Mouse (Mus musculus): ENCODE data around the gene Gskip. TPM values are rescaled to one million over a fixed set of nuclear protein-coding genes. Genes with fewer than 3 reads are reported as not detected.

The Gskip gene
- total RNA-seq, 2 experiments from 2014 or later: 2.7 to 5.0 TPM

GRCm38 (mm10) chr12:105720196-105720595 lies 35.6 kb downstream of the Gskip start:
- no peak for ATAC-seq (replicated peaks; ENCODE audit: low FRiP score, poor library complexity, severe bottlenecking)

GRCm38 (mm10) chr12:105721452-105722132 lies 37.0 kb downstream of the Gskip start:
- no peak for ATAC-seq (replicated peaks; ENCODE audit: low FRiP score, poor library complexity, severe bottlenecking)

GRCm38 (mm10) chr12:105722657-105723056 lies 38.0 kb downstream of the Gskip start:
- peak; percentile 61; the same call in 1 of the 2 replicates for ATAC-seq (replicated peaks; ENCODE audit: low FRiP score, poor library complexity, severe bottlenecking)

- ATAC-seq (replicated peaks; ENCODE audit: low FRiP score, poor library complexity, severe bottlenecking): no peak
Observed at GRCm38 (mm10) chr12:105724616-105725015, 40.0 kb downstream of the Gskip start.

GRCm38 (mm10) chr12:105725736-105726135 lies 41.1 kb downstream of the Gskip start:
- no peak for ATAC-seq (replicated peaks; ENCODE audit: low FRiP score, poor library complexity, severe bottlenecking)

- ATAC-seq (replicated peaks; ENCODE audit: low FRiP score, poor library complexity, severe bottlenecking): peak; percentile 78
Observed at GRCm38 (mm10) chr12:105727268-105727667, 42.6 kb downstream of the Gskip start.

- peak; percentile 48; the same call in 1 of the 2 replicates for ATAC-seq (replicated peaks; ENCODE audit: low FRiP score, poor library complexity, severe bottlenecking)
Observed at GRCm38 (mm10) chr12:105727964-105728363, 43.3 kb downstream of the Gskip start.

- ATAC-seq (replicated peaks; ENCODE audit: low FRiP score, poor library complexity, severe bottlenecking): no peak
Observed at GRCm38 (mm10) chr12:105730851-105731460, 46.3 kb downstream of the Gskip start.

GRCm38 (mm10) chr12:105733370-105734159 lies 48.9 kb downstream of the Gskip start:
- ATAC-seq (replicated peaks; ENCODE audit: low FRiP score, poor library complexity, severe bottlenecking): no peak

GRCm38 (mm10) chr12:105735226-105735888 lies 50.7 kb downstream of the Gskip start:
- no peak for ATAC-seq (replicated peaks; ENCODE audit: low FRiP score, poor library complexity, severe bottlenecking)

- no peak for ATAC-seq (replicated peaks; ENCODE audit: low FRiP score, poor library complexity, severe bottlenecking)
Observed at GRCm38 (mm10) chr12:105735889-105736251, 51.2 kb downstream of the Gskip start.

- no peak for ATAC-seq (replicated peaks; ENCODE audit: low FRiP score, poor library complexity, severe bottlenecking)
Observed at GRCm38 (mm10) chr12:105738316-105739096, 53.9 kb downstream of the Gskip start.

GRCm38 (mm10) chr12:105739656-105740055 lies 55.0 kb downstream of the Gskip start:
- ATAC-seq (replicated peaks; ENCODE audit: low FRiP score, poor library complexity, severe bottlenecking): no peak

GRCm38 (mm10) chr12:105748114-105748513 lies 63.5 kb downstream of the Gskip start:
- ATAC-seq (replicated peaks; ENCODE audit: low FRiP score, poor library complexity, severe bottlenecking): no peak

Other genes starting within 250 kb of the Gskip start
- gene D430019H16Rik, start 231.0 kb upstream of the Gskip start, total RNA-seq (2015; ENCODE audit: low replicate concordance): not detected in 2 replicates
- not detected in 2 replicates for gene D430019H16Rik, start 231.0 kb upstream of the Gskip start, total RNA-seq (2017; ENCODE audit: low replicate concordance)
- not detected in 2 replicates for gene Bdkrb2, start 121.6 kb upstream of the Gskip start, total RNA-seq (2015; ENCODE audit: low replicate concordance)
- not detected in 2 replicates for gene Bdkrb2, start 121.6 kb upstream of the Gskip start, total RNA-seq (2017; ENCODE audit: low replicate concordance)
- gene Bdkrb1, start 81.7 kb upstream of the Gskip start, total RNA-seq (2015; ENCODE audit: low replicate concordance): not detected in 2 replicates
- gene Bdkrb1, start 81.7 kb upstream of the Gskip start, total RNA-seq (2017; ENCODE audit: low replicate concordance): not detected in 2 replicates
- gene Atg2b, start 382 bp downstream of the Gskip start, total RNA-seq (2015; ENCODE audit: low replicate concordance): 15.5 and 27.3 TPM in 2 replicates
- gene Atg2b, start 382 bp downstream of the Gskip start, total RNA-seq (2017; ENCODE audit: low replicate concordance): 16.7 and 21.6 TPM in 2 replicates
- not detected in 2 replicates for gene Ak7, start 21.1 kb downstream of the Gskip start, total RNA-seq (2015; ENCODE audit: low replicate concordance)
- not detected in 2 replicates for gene Ak7, start 21.1 kb downstream of the Gskip start, total RNA-seq (2017; ENCODE audit: low replicate concordance)
- 63.8 and 82.3 TPM in 2 replicates for gene Papola, start 99.9 kb downstream of the Gskip start, total RNA-seq (2015; ENCODE audit: low replicate concordance)
- gene Papola, start 99.9 kb downstream of the Gskip start, total RNA-seq (2017; ENCODE audit: low replicate concordance): 43.4 and 72.4 TPM in 2 replicates

Measured in erythroblast, adult 5-6 weeks (primary cell).